Mouse (Mus musculus): ENCODE measurements at regions not wholly inside any gene's neighbourhood (a gene's known extent, or its start where the extent isn't known, plus 50 kb on each side); places are given as distances from the start of the nearest gene placed in this dataset.

DNA sequence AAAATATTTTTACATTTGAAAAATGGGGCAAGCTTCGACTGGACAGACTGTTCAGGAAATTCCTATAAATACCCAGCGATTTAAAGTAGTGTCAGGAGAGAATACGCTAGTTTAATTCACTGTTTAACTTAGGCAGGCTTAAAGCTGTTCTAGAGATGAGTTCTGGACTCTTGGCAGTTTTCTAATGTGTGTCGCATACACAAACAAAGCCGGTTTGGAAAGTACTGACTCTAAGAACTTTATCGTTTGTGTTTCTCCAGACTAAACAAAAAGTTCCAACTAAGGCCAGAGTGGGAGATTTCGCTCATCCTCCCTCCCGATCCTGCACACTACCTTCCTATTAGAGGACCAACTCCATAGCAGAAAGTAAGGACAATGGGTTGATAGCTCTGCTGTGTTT, 201.7 kb upstream of the Map3k1 start:
- 89% methylated on average over 8 of the region's 8 CpGs for WGBS
- TF ChIP-seq CTCF (IDR thresholded peaks at IDR 0.05) = no peak
- Histone ChIP-seq H3K4me1 (ENCODE audit: insufficient read depth, low read length) (no peaks in the 10 kb centered on the region), H3K27ac (ENCODE audit: low read depth, low read length) (no peak overlapping the region), H3K36me3 (ENCODE audit: insufficient read depth, low read length) (no peaks in the 10 kb centered on the region), H3K9ac (replicated peaks; ENCODE audit: low read length, poor library complexity, severe bottlenecking) (no peak overlapping the region), H3K9me3 (ENCODE audit: low read length) (no peaks in the 10 kb centered on the region), H3K4me2 (ENCODE audit: low read depth, low read length, poor library complexity, severe bottlenecking) (no peak overlapping the region), H3K27me3 (ENCODE audit: insufficient read depth, low read length) (no peaks in the 10 kb centered on the region), H3K4me3 (ENCODE audit: low read depth, low read length) (no peak overlapping the region)
- DNase-seq (ENCODE audit: low spot score) (no peak), ATAC-seq (ENCODE audit: low FRiP score) (no peak)

DNA sequence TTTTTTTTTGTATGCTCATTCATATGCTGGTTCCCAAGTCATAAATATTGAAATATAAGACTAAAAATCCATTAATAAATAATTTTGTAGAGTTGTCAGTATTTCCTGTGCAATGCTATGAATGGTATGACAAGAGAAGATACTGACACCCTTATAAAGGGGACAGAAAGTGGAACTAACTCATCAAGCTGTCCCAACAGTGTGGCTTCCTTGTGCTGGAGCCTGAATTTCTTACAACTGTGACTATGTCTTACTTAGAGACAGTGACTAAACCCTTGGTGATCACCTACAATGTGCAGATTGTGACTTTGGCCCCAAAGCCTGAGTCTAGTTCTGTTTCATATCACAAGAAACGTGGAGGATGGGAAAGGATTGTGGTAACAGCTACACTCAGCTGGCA, 203.8 kb upstream of the Map3k1 start:
- WGBS = 44% methylated on average over 1 of the region's 1 CpGs
- no peak for ATAC-seq (ENCODE audit: low FRiP score)
- Histone ChIP-seq H3K27ac (ENCODE audit: low read depth, low read length) (no peak overlapping the region), H3K4me3 (ENCODE audit: low read depth, low read length) (no peak overlapping the region), H3K4me2 (ENCODE audit: low read depth, low read length, poor library complexity, severe bottlenecking) (no peak overlapping the region), H3K9ac (replicated peaks; ENCODE audit: low read length, poor library complexity, severe bottlenecking) (no peak overlapping the region), H3K9me3 (ENCODE audit: low read length) (no peaks in the 10 kb centered on the region), H3K36me3 (ENCODE audit: insufficient read depth, low read length) (no peaks in the 10 kb centered on the region), H3K4me1 (ENCODE audit: insufficient read depth, low read length) (no peaks in the 10 kb centered on the region), H3K27me3 (ENCODE audit: insufficient read depth, low read length) (no peaks in the 10 kb centered on the region)
- TF ChIP-seq CTCF (IDR thresholded peaks at IDR 0.05) = no peak
- no peak for DNase-seq (ENCODE audit: low spot score)

DNA sequence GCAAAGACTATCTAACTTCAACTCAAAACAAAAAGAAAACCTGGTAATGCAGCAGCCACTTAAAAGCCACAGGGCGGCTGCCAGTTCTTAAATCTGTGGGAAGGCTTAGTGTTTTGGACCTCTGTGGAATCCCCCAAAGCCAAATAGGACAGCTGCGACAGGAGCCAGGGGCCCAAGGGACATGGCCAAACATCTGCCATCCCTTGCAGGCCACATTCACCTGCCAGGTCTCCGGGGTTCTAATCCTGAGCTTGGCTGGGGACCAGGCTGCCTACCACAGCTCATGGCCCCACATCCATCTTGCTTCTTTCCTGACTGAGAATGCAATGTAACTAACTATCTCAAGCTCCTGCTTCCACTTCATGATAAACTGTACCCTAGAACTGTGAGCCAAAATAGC, 206.3 kb upstream of the Map3k1 start:
- H3K9ac ChIP-seq (replicated peaks; ENCODE audit: low read length, poor library complexity, severe bottlenecking) = no peak overlapping the region
- no peaks in the 10 kb centered on the region for H3K9me3 ChIP-seq (ENCODE audit: low read length)
- ATAC-seq (ENCODE audit: low FRiP score) = no peak
- no peaks in the 10 kb centered on the region for H3K36me3 ChIP-seq (ENCODE audit: insufficient read depth, low read length)
- no peak overlapping the region for H3K4me2 ChIP-seq (ENCODE audit: low read depth, low read length, poor library complexity, severe bottlenecking)
- no peak for TF ChIP-seq CTCF (IDR thresholded peaks at IDR 0.05)
- 82% methylated on average over 3 of the region's 3 CpGs for WGBS
- H3K4me1 ChIP-seq (ENCODE audit: insufficient read depth, low read length) = no peaks in the 10 kb centered on the region
- DNase-seq (ENCODE audit: low spot score) = no peak
- H3K27me3 ChIP-seq (ENCODE audit: insufficient read depth, low read length) = no peaks in the 10 kb centered on the region
- no peak overlapping the region for H3K4me3 ChIP-seq (ENCODE audit: low read depth, low read length)
- H3K27ac ChIP-seq (ENCODE audit: low read depth, low read length) = no peak overlapping the region

DNA sequence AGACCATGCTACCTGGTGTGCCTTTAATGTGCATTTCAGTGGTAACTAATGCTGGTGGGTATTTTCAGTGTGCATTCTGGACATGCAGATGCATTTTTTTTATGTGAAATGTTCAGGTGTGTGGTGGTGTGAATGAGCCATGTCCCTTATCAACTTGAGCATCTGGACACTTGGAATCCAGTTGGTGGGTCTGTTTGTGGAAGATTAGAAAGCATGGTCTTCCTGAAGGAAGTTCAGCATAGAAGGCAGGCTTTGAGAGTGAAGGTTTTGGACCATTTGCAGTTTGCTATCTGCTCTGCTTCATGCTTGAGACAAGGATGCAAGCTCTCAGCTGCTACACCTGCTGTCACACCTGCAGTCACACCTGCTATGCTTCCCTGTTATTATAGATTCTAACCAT, 207.5 kb upstream of the Map3k1 start:
- no peak overlapping the region for H3K4me3 ChIP-seq (ENCODE audit: low read depth, low read length)
- H3K9me3 ChIP-seq (ENCODE audit: low read length) = no peaks in the 10 kb centered on the region
- no peak overlapping the region for H3K27ac ChIP-seq (ENCODE audit: low read depth, low read length)
- no peaks in the 10 kb centered on the region for H3K27me3 ChIP-seq (ENCODE audit: insufficient read depth, low read length)
- ATAC-seq (ENCODE audit: low FRiP score) = no peak
- no peak for TF ChIP-seq CTCF (IDR thresholded peaks at IDR 0.05)
- DNase-seq (ENCODE audit: low spot score) = no peak
- H3K36me3 ChIP-seq (ENCODE audit: insufficient read depth, low read length) = no peaks in the 10 kb centered on the region
- H3K9ac ChIP-seq (replicated peaks; ENCODE audit: low read length, poor library complexity, severe bottlenecking) = no peak overlapping the region
- no peaks in the 10 kb centered on the region for H3K4me1 ChIP-seq (ENCODE audit: insufficient read depth, low read length)
- no peak overlapping the region for H3K4me2 ChIP-seq (ENCODE audit: low read depth, low read length, poor library complexity, severe bottlenecking)

DNA sequence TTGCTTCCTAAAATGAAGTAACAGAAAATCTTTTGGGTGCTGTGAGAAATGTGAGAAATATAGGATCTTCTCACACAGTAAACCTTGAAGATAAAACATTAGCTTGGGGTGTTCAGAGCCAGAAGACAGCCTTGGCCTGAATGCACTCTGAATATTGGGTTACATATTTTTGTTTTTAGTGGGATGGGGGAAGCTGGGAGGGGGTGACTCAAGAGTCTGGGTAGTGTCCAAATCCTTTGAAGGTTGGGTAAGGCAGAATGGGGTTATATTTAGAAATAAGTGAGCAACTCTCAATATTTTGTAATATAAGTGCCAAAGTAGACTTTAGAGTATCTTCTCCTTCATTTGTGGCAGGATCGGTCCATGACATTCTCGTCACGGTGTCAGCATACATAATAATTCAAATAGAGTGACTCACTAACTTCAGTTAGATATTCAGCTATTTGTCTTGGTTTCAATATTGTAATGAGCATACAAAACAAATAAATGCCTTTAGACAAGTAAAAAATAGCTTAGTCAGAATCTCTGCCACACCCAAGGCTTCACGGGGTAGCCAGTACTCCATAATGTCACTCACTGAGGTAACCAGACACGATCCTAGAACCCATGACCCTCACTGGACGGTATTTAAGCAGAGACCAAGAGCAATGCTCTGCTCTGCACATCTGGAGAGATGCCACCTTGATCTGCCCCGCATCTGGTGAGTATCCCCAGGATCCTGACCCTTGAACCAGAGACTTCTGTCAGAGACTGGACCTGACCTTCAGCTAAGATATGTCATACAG, 209.9 kb upstream of the Map3k1 start:
- Histone ChIP-seq H3K36me3 (ENCODE audit: insufficient read depth, low read length) (no peaks in the 10 kb centered on the region), H3K27ac (ENCODE audit: low read depth, low read length) (no peak overlapping the region), H3K27me3 (ENCODE audit: insufficient read depth, low read length) (no peaks in the 10 kb centered on the region), H3K9ac (replicated peaks; ENCODE audit: low read length, poor library complexity, severe bottlenecking) (no peak overlapping the region), H3K9me3 (ENCODE audit: low read length) (no peaks in the 10 kb centered on the region), H3K4me2 (ENCODE audit: low read depth, low read length, poor library complexity, severe bottlenecking) (no peak overlapping the region), H3K4me1 (ENCODE audit: insufficient read depth, low read length) (no peaks in the 10 kb centered on the region), H3K4me3 (ENCODE audit: low read depth, low read length) (no peak overlapping the region)
- WGBS = 89% methylated on average over 7 of the region's 7 CpGs
- DNase-seq (ENCODE audit: low spot score) (no peak), ATAC-seq (ENCODE audit: low FRiP score) (no peak)
- TF ChIP-seq CTCF (IDR thresholded peaks at IDR 0.05) = no peak

DNA sequence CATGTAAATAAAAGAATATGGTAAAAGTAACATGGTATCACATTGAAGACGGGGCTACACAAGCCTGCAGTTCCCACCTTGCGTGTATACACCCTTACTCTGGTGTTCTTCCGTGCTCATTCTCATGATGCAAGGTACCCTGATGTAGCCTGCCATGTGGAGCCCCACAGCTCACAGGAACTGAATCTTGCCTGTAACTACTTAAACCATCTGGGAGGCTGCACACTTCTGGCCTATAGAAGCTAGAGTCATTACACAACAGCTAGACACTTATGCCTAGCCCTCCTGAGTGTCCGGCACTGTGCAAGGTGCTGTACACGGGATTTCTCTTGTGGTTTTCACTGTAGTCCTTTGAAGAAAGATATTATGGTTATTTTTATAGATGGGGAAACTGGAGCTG, 210.8 kb upstream of the Map3k1 start:
- Histone ChIP-seq H3K9me3 (ENCODE audit: low read length) (no peaks in the 10 kb centered on the region), H3K4me2 (ENCODE audit: low read depth, low read length, poor library complexity, severe bottlenecking) (no peak overlapping the region), H3K27me3 (ENCODE audit: insufficient read depth, low read length) (no peaks in the 10 kb centered on the region), H3K9ac (replicated peaks; ENCODE audit: low read length, poor library complexity, severe bottlenecking) (no peak overlapping the region), H3K36me3 (ENCODE audit: insufficient read depth, low read length) (no peaks in the 10 kb centered on the region), H3K4me1 (ENCODE audit: insufficient read depth, low read length) (no peaks in the 10 kb centered on the region), H3K4me3 (ENCODE audit: low read depth, low read length) (no peak overlapping the region), H3K27ac (ENCODE audit: low read depth, low read length) (no peak overlapping the region)
- TF ChIP-seq CTCF (IDR thresholded peaks at IDR 0.05) = no peak
- ATAC-seq (ENCODE audit: low FRiP score) = no peak
- 92% methylated on average over 5 of the region's 5 CpGs for WGBS
- no peak for DNase-seq (ENCODE audit: low spot score)
